In genomic region chr3:108654566-108654965, GRCm38 (mm10) we compare ENCODE assay signal across 8 mouse cellular contexts. TPM values are rescaled to one million over a fixed set of nuclear protein-coding genes. Genes with fewer than 3 reads are reported as not detected.
DNase-seq lines count a peak whose midpoint lies in the region; ATAC-seq lines count a peak whose summit lies in the region.

No protein-coding gene starts in this region.

- DNase-seq in 416B (ENCODE audit: low read depth), result peak; percentile 43
- DNase-seq in limb, embryonic 11.5 days (ENCODE audit: low spot score), result peak; percentile 39
- no peak for DNase-seq in adrenal gland, postnatal 10 days
- no peak for DNase-seq in gastrocnemius, postnatal 14 days

- H3K36me3 ChIP-seq in erythroblast, embryonic 14.5 days (ENCODE audit: control insufficient read depth), result peaks cover 17% of the 10 kb centered on the region
- H3K36me3 ChIP-seq in embryonic facial prominence, embryonic 12.5 days, result peaks cover 5% of the 10 kb centered on the region; the same call in 1 of the 2 replicates
- no peaks in the 10 kb centered on the region for H3K36me3 ChIP-seq in limb, embryonic 11.5 days (ENCODE audit: control insufficient read depth, insufficient read depth, low read length)
- no peaks in the 10 kb centered on the region for H3K36me3 ChIP-seq in neural tube, embryonic 15.5 days

- peak overlapping the region; percentile 86 for H3K4me3 ChIP-seq in erythroblast, embryonic 14.5 days (replicated peaks)
- H3K4me3 ChIP-seq in embryonic facial prominence, embryonic 12.5 days, result peak overlapping the region; percentile 72
- H3K4me3 ChIP-seq in limb, embryonic 11.5 days (ENCODE audit: low read depth, low read length), result peak overlapping the region; percentile 93
- peak overlapping the region; percentile 90 for H3K4me3 ChIP-seq in neural tube, embryonic 15.5 days (replicated peaks)

- peak overlapping the region; percentile 74 for H3K9ac ChIP-seq in embryonic facial prominence, embryonic 12.5 days
- H3K9ac ChIP-seq in limb, embryonic 11.5 days (ENCODE audit: low read length), result no peak overlapping the region
- peak overlapping the region; percentile 84 for H3K9ac ChIP-seq in neural tube, embryonic 15.5 days (replicated peaks)

- H3K9me3 ChIP-seq in erythroblast, embryonic 14.5 days (ENCODE audit: control insufficient read depth, low read length), result no peaks in the 10 kb centered on the region
- H3K9me3 ChIP-seq in embryonic facial prominence, embryonic 12.5 days, result no peaks in the 10 kb centered on the region
- H3K9me3 ChIP-seq in limb, embryonic 11.5 days (ENCODE audit: control insufficient read depth, low read length), result no peaks in the 10 kb centered on the region
- no peaks in the 10 kb centered on the region for H3K9me3 ChIP-seq in neural tube, embryonic 15.5 days (replicated peaks)

- WGBS in embryonic facial prominence, embryonic 12.5 days, result 22% methylated on average over 14 of the region's 14 CpGs
- WGBS in limb, embryonic 11.5 days, result 28% methylated on average over 14 of the region's 14 CpGs
- 36% methylated on average over 14 of the region's 14 CpGs for WGBS in neural tube, embryonic 15.5 days

- peaks cover 30% of the 10 kb centered on the region for H3K4me1 ChIP-seq in erythroblast, embryonic 14.5 days (ENCODE audit: control insufficient read depth)
- peaks cover 12% of the 10 kb centered on the region for H3K4me1 ChIP-seq in embryonic facial prominence, embryonic 12.5 days
- H3K4me1 ChIP-seq in limb, embryonic 11.5 days (ENCODE audit: control insufficient read depth, insufficient read depth, low read length), result 0 out of 2 replicates have a peak, but pooled peaks cover 4% of the 10 kb centered on the region
- peaks cover 14% of the 10 kb centered on the region for H3K4me1 ChIP-seq in neural tube, embryonic 15.5 days

- H3K4me2 ChIP-seq in embryonic facial prominence, embryonic 12.5 days (replicated peaks), result peak overlapping the region; percentile 71
- H3K4me2 ChIP-seq in limb, embryonic 11.5 days (ENCODE audit: low read depth, severe bottlenecking), result peak overlapping the region; percentile 58
- peak overlapping the region; percentile 61 for H3K4me2 ChIP-seq in neural tube, embryonic 15.5 days

- intact Hi-C loops in gastrocnemius, postnatal 14 days (cut with DNase I; ENCODE audit: low total_unique reads), result no loop called here

- no peak for ATAC-seq in erythroblast, adult 5-6 weeks (replicated peaks; ENCODE audit: low FRiP score, poor library complexity, severe bottlenecking)
- ATAC-seq in embryonic facial prominence, embryonic 12.5 days (ENCODE audit: insufficient number of reproducible peaks, insufficient read depth, low FRiP score, low TSS enrichment), result no peak
- no peak for ATAC-seq in limb, embryonic 11.5 days (ENCODE audit: insufficient number of reproducible peaks, low FRiP score, low TSS enrichment, low read depth)
- no peak for ATAC-seq in neural tube, embryonic 15.5 days (ENCODE audit: low FRiP score)

- peak overlapping the region; percentile 88 for H3K27ac ChIP-seq in embryonic facial prominence, embryonic 12.5 days
- no peak overlapping the region for H3K27ac ChIP-seq in limb, embryonic 11.5 days (replicated peaks; ENCODE audit: low read depth, low read length)
- H3K27ac ChIP-seq in neural tube, embryonic 15.5 days (replicated peaks), result peak overlapping the region; percentile 92; the same call in 1 of the 2 replicates

- H3K27me3 ChIP-seq in erythroblast, embryonic 14.5 days (ENCODE audit: control insufficient read depth), result no peaks in the 10 kb centered on the region
- H3K27me3 ChIP-seq in embryonic facial prominence, embryonic 12.5 days, result no peaks in the 10 kb centered on the region
- no peaks in the 10 kb centered on the region for H3K27me3 ChIP-seq in limb, embryonic 11.5 days (ENCODE audit: control insufficient read depth, insufficient read depth, low read length)
- no peaks in the 10 kb centered on the region for H3K27me3 ChIP-seq in neural tube, embryonic 15.5 days (replicated peaks)

RNA-seq across cellular contexts. Expression of gene Clcc1, which starts 0.9 kb away (rescaled TPM):
- 0.74 and 0.84 TPM in 2 replicates for polyA plus RNA-seq in erythroblast, embryonic 14.5 days (2012)
- 7.9 and 13.4 TPM in 2 replicates for total RNA-seq in erythroblast, adult 5-6 weeks (2015; ENCODE audit: low replicate concordance)
- 19.9 and 23.7 TPM in 2 replicates for total RNA-seq in erythroblast, adult 5-6 weeks (2017; ENCODE audit: low replicate concordance)
- polyA plus RNA-seq in embryonic facial prominence, embryonic 12.5 days (2016; fragmentation: Nextera tagmentation; extraction: Ambion mirVana), result 74.8 and 77.2 TPM in 2 replicates
- polyA plus RNA-seq in limb, embryonic 11.5 days (2014; fragmentation: Nextera tagmentation; extraction: Ambion mirVana), result 63.3 and 68.2 TPM in 2 replicates
- polyA plus RNA-seq in neural tube, embryonic 15.5 days (2015; fragmentation: Nextera tagmentation; extraction: Ambion mirVana), result 34.1 and 44.1 TPM in 2 replicates
- 10 to 100 TPM; 33.7 to 37.9 TPM for total RNA-seq in adrenal gland, postnatal 10 days (2021)
- 10 to 100 TPM; 30.6 to 32.1 TPM for total RNA-seq in gastrocnemius, postnatal 14 days (2021)

Comparison
In these comparisons a context has a peak if more than half of its experiments do, and no peak if none do; other contexts are left out.
1. DNase-seq: peak in 416B (single experiment) and limb, embryonic 11.5 days (single experiment); none in adrenal gland, postnatal 10 days (single experiment) and gastrocnemius, postnatal 14 days (single experiment).
2. RNA of gene Clcc1, which starts 0.9 kb away (polyA plus RNA-seq): 74.8 to 77.2 TPM in embryonic facial prominence, embryonic 12.5 days, 63.3 to 68.2 TPM in limb, embryonic 11.5 days and 34.1 to 44.1 TPM in neural tube, embryonic 15.5 days; 0.74 to 0.84 TPM in erythroblast, embryonic 14.5 days; every median in the first group is over 10 times any median in the second.
3. Peak in every context shown above with its lines, with median percentiles within 50 percentile points of each other: H3K4me3 ChIP-seq and H3K4me2 ChIP-seq.